Mouse (Mus musculus) stomach, postnatal 0 days (tissue): ENCODE measurements around the gene Hmcn1.

ENCODE experiments used
- CTCF ChIP-seq: IDR thresholded peaks from 2 replicates; pipeline ENCODE4 v1.5.1; 2016; ENCODE audit warnings: antibody characterized with exemption, low read depth, mild to moderate bottlenecking, moderate library complexity
- EP300 ChIP-seq: optimal IDR thresholded peaks from 2 replicates; pipeline ENCODE3; 2016; ENCODE audit warnings: antibody characterized with exemption

DNA sequence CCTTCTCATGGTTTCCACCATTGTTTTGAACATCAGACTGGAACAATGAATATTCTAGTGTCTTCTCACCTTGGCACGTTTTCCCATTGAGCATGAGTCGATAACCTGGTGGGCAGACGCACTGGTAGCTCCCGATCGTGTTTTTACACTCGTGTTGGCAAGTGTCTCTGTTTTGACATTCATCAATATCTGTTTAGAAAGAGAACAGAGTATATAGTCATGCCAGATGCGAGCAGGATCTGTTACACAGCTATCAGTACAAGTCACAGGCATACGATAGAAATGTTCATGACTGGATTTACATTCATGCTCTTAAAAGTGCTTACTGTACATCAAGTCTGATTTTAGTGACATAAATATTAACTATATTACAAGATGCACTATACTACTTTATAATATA is 419.8 kb downstream of the Hmcn1 start:
- TF ChIP-seq EP300 (no peak), CTCF (no peak)
